Mouse (Mus musculus) hindbrain, embryonic 13.5 days (tissue): ENCODE results near the gene Kpna1. TPM values are rescaled to one million over a fixed set of nuclear protein-coding genes. Genes with fewer than 3 reads are reported as not detected.
"Not testable (repeated sequence)": the region's sequence is repeated elsewhere in the genome, so short reads cannot be mapped to it uniquely, and the experiment has no call there.

Experiments used
- ATAC-seq: fragments of 200-750 bp; cut with Nextera tagmentation; 2 replicates; pipeline ENCODE4 v1.8.0; 2017; ENCODE audit warnings: moderate TSS enrichment; ENCODE audit not compliant: low FRiP score
- H3K27ac ChIP-seq: fragments of 300-500 bp; sonication (generic); 2 replicates; pipeline ENCODE4 v1.5.1; 2015; ENCODE audit warnings: inconsistent platforms, mild to moderate bottlenecking, moderate library complexity
- H3K27me3 ChIP-seq: fragments of 300-500 bp; sonication (generic); 2 replicates; pipeline ENCODE4 v1.6.1; 2015; ENCODE audit warnings: mild to moderate bottlenecking, inconsistent platforms
- H3K36me3 ChIP-seq: fragments of 300-500 bp; sonication (generic); 2 replicates; pipeline ENCODE4 v1.6.1; 2015; ENCODE audit warnings: mild to moderate bottlenecking, inconsistent platforms
- H3K4me1 ChIP-seq: fragments of 300-500 bp; sonication (generic); replicated peaks from 2 replicates; pipeline ENCODE4 v1.6.1; 2015; ENCODE audit warnings: inconsistent platforms
- H3K4me2 ChIP-seq: fragments of 300-500 bp; sonication (generic); 2 replicates; pipeline ENCODE4 v1.6.1; 2015; ENCODE audit warnings: inconsistent platforms, mild to moderate bottlenecking, moderate library complexity
- H3K4me3 ChIP-seq: fragments of 300-500 bp; sonication (generic); 2 replicates; pipeline ENCODE4 v1.5.1; 2015; ENCODE audit warnings: mild to moderate bottlenecking, inconsistent platforms
- H3K9ac ChIP-seq: fragments of 300-500 bp; sonication (generic); 2 replicates; pipeline ENCODE4 v1.6.1; 2015; ENCODE audit warnings: mild to moderate bottlenecking, inconsistent platforms
- H3K9me3 ChIP-seq: fragments of 300-500 bp; sonication (generic); 2 replicates; pipeline ENCODE4 v1.6.1; 2016; ENCODE audit warnings: inconsistent platforms
- WGBS: fragments of 180-500 bp; shearing (Covaris S2); methylation state at CpG from one replicate; pipeline ENCODE4 v1.1.7; 2015; 5-methylcytosine and 5-hydroxymethylcytosine counted together
- polyA plus RNA-seq: library from polyadenylated mRNA; unstranded; fragments of >200 nt; fragmentation: Nextera tagmentation; extraction: Ambion mirVana; gene quantifications from 2 replicates; pipeline ENCODE4 v1.2.1, GENCODE M21; 2015

The Kpna1 gene
- polyA plus RNA-seq, 1 experiment from 2014 or later, result 79.2 TPM

DNA sequence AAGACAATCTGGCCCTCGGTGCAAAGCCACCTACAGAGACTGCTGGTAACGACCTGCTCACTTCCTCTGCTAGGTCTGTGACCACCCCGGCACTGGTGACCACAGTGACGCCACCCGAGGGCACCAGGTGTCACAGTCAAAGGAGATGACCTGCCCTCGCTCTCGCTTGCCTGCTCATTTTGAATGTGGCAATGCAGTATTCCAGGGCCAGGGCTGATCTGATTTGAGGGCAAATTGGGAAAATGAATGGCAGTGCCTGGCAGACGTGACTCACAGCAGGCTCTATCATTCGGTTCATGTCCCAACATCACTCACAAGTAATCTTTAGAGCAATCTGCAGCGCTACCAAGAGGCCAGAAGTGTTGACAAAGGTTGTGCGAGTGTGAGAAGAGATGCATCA is 77.9 kb downstream of the Kpna1 start:
- Histone ChIP-seq H3K9me3 (no peaks in the 10 kb centered on the region), H3K27me3 (no peaks in the 10 kb centered on the region), H3K4me3 (no peak overlapping the region), H3K9ac (no peak overlapping the region), H3K36me3 (peaks cover 8% of the 10 kb centered on the region; the same call in 1 of the 2 replicates), H3K27ac (no peak overlapping the region), H3K4me1 (no peaks in the 10 kb centered on the region), H3K4me2 (no peak overlapping the region)
- WGBS, result 91% methylated on average over 11 of the region's 11 CpGs
- ATAC-seq, result no peak

DNA sequence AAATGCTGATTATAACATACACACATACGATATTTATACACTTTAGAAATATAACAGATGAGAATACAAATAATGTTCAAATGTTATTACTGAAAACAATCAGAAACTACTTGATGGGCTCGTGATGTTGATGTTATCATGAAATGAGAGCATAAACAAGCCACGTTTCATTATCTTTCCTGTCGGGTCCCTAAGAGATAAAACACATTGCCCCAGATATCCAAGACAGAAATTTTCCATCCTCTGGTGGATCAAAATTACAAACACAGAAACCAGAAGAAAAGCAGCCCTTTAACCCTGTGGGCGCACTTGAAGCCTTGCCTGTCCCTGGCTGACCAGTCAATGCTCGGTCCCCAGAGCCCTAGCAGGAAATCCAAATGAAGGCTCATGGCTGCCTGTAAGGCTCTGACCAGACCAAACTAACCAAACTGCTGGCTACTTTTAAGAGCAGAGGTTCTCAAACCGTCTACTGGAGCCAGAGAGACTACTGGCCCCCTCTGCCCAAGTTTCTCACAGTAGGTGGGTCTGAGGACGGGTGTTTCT is 79.5 kb downstream of the Kpna1 start:
- ATAC-seq, result no peak
- no peaks in the 10 kb centered on the region for H3K36me3 ChIP-seq

DNA sequence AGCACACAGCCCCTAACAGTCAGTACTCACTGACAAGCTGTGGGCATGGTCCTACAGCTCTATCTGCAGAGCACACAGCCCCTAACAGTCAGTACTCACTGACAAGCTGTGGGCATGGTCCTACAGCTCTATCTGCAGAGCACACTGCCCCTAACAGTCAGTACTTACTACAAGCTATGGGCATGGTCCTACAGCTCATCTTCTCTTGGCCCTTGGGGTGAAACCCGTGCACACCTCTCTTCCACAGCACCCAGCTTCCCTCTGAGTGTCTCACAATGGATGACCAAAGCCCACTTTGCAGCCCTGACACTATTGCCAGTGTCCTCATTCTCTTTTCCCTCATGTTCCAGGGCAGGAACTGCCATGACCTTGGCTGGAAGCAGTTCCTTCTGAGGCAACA is 84.0 kb downstream of the Kpna1 start:
- H3K9ac ChIP-seq, H3K4me1 ChIP-seq, H3K27me3 ChIP-seq, H3K36me3 ChIP-seq, ATAC-seq, H3K9me3 ChIP-seq, H3K4me2 ChIP-seq, H3K4me3 ChIP-seq, H3K27ac ChIP-seq: not testable (repeated sequence)
- 81% methylated on average over 1 of the region's 1 CpGs for WGBS

More for the DNA sequence above, 79.5 kb downstream of the Kpna1 start:
- WGBS, result 82% methylated on average over 8 of the region's 8 CpGs
- no peak overlapping the region for H3K4me2 ChIP-seq
- H3K4me3 ChIP-seq, result no peak overlapping the region
- no peak overlapping the region for H3K9ac ChIP-seq
- H3K9me3 ChIP-seq, result no peaks in the 10 kb centered on the region
- no peaks in the 10 kb centered on the region for H3K27me3 ChIP-seq
- H3K4me1 ChIP-seq, result no peaks in the 10 kb centered on the region
- H3K27ac ChIP-seq, result no peak overlapping the region

DNA sequence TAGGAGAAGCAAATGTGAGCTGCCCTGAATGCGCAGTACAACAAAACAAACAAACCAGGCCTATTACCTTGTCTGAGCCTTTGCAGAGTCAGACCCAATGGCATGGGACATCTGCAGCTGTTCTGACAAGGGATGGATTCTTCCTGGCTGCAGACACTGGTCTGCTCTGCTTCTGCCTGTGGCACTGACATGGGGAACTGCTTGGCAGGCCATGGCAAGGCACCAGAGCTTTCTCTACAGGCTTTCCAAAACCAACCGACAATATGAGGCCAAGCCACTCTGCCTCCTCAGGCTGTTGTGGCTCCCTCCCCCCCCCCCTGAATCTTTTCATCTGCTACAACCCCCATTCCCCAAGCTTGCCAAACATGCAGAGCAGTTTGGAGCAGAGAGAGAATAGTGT is 84.8 kb downstream of the Kpna1 start:
- H3K4me2 ChIP-seq, result no peak overlapping the region
- H3K4me3 ChIP-seq, result no peak overlapping the region
- no peak overlapping the region for H3K27ac ChIP-seq
- no peak for ATAC-seq
- no peaks in the 10 kb centered on the region for H3K36me3 ChIP-seq
- H3K4me1 ChIP-seq, result peaks cover 11% of the 10 kb centered on the region
- no peaks in the 10 kb centered on the region for H3K9me3 ChIP-seq
- WGBS, result 91% methylated on average over 2 of the region's 2 CpGs
- no peak overlapping the region for H3K9ac ChIP-seq
- no peaks in the 10 kb centered on the region for H3K27me3 ChIP-seq

DNA sequence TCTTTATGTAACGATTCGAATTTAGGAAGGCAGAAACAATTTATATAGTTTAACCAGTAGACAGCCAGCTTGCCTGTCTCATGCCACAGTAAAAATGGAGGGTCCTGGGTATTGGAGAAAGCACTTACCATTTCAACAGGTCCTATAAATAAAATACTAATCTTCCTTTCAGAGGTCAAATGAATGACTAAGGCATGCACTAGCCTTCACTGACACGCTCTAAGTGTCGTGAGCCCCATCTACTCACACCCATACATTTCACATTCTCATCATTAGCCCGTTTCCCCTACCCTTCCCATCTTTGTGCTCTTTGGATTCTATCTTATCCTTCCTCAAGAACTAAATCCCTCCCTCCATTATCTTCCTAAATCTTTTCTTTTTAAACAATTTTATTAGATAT is 86.4 kb downstream of the Kpna1 start:
- no peaks in the 10 kb centered on the region for H3K36me3 ChIP-seq
- no peak overlapping the region for H3K4me3 ChIP-seq
- H3K9ac ChIP-seq, result no peak overlapping the region
- H3K27ac ChIP-seq, result no peak overlapping the region
- H3K4me1 ChIP-seq, result peaks cover 25% of the 10 kb centered on the region
- 87% methylated on average over 5 of the region's 5 CpGs for WGBS
- no peak for ATAC-seq
- H3K4me2 ChIP-seq, result no peak overlapping the region
- no peaks in the 10 kb centered on the region for H3K9me3 ChIP-seq
- no peaks in the 10 kb centered on the region for H3K27me3 ChIP-seq

DNA sequence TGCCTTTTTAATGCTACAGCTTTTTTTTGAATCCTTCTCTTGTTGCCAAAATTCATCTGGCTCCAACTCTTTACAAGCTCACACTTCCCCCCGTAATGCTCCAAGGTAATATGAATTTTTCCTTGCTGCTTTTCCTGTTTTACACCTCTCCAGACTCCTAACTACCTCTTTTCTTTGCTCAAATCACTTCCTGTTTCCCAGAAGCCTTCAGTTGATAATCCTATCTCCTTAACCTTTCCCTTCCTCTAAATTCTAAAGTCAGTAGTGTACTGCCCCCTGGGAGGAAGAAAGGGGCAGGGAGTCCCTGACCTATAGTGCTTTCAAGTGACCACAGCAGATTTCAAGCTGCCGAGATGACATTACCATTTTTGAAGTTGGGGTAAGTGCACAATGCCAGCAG is 89.1 kb downstream of the Kpna1 start:
- no peaks in the 10 kb centered on the region for H3K27me3 ChIP-seq

DNA sequence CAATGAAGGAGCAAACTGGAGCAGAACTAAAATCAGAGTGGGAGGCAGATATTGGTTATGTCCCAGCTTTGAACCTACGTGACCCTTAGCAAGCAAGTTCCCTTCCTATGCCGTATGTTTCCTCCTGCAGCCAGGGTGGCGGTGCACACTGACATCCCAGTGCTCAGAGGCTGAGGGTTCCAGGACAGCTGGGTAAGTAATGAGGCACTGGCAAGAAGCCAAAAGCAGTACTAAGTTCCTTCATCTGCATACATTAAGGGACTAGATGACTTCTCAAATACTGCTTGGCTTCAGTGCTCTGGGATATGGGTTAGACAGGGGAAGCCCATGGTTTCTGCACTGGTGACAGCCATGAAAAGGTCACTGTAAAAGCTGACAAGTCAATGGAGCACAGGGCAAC is 89.8 kb downstream of the Kpna1 start:
- Histone ChIP-seq H3K9me3 (no peaks in the 10 kb centered on the region), H3K27ac (no peak overlapping the region), H3K36me3 (no peaks in the 10 kb centered on the region), H3K4me1 (peaks cover 40% of the 10 kb centered on the region), H3K4me3 (no peak overlapping the region), H3K4me2 (no peak overlapping the region), H3K27me3 (no peaks in the 10 kb centered on the region), H3K9ac (0 out of 2 replicates have a peak overlapping the region, but pooled peaks have one; percentile 5)
- 64% methylated on average over 3 of the region's 3 CpGs for WGBS
- no peak for ATAC-seq

More for the DNA sequence above, 89.1 kb downstream of the Kpna1 start:
- no peaks in the 10 kb centered on the region for H3K9me3 ChIP-seq
- no peak overlapping the region for H3K4me3 ChIP-seq
- H3K4me2 ChIP-seq, result no peak overlapping the region
- ATAC-seq, result no peak
- peaks cover 38% of the 10 kb centered on the region for H3K4me1 ChIP-seq
- no peak overlapping the region for H3K9ac ChIP-seq
- 66% methylated on average over 2 of the region's 2 CpGs for WGBS
- H3K36me3 ChIP-seq, result no peaks in the 10 kb centered on the region
- H3K27ac ChIP-seq, result no peak overlapping the region

DNA sequence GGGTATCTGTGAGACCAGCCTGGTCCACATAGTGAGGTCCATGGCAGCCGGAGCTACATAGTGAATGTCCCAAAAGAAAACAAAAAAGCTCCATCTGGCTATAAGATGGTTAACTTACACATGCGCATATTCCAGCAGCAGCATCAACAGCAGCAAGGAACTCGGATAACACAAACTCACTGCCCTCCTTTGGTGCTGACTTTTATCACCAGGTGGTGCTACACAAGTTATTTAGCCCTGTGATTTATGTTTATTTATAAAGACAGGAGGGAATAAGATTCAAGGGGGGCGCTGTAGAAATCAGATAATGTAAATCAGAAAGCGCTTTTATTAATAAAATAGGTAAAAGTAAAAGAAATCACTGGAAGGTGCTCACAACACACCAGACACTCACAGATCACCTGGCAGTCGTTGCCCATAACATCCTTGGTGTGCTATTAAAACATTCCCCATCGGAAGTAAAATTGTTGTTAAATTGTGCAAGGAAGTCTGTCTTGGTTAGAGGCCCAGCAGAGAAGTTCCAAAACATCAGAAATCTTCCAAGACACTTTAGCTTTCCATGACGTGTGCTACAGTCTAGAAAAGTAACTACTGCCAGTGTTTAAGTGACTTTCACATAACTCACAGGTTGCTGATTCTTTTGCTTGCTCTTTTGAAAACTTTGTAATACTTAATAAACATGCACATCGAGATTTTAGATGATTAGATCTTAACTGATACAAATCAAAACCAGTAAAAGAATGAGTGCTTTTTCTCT is 91.4 kb downstream of the Kpna1 start:
- WGBS, result 40% methylated on average over 9 of the region's 9 CpGs
- Histone ChIP-seq H3K4me1 (peaks cover 36% of the 10 kb centered on the region), H3K9ac (0 out of 2 replicates have a peak overlapping the region, but pooled peaks have one; percentile 0), H3K27me3 (no peaks in the 10 kb centered on the region), H3K27ac (no peak overlapping the region), H3K9me3 (no peaks in the 10 kb centered on the region), H3K4me3 (peak overlapping the region; percentile 75), H3K36me3 (no peaks in the 10 kb centered on the region), H3K4me2 (peak overlapping the region; percentile 82)
- ATAC-seq, result no peak

DNA sequence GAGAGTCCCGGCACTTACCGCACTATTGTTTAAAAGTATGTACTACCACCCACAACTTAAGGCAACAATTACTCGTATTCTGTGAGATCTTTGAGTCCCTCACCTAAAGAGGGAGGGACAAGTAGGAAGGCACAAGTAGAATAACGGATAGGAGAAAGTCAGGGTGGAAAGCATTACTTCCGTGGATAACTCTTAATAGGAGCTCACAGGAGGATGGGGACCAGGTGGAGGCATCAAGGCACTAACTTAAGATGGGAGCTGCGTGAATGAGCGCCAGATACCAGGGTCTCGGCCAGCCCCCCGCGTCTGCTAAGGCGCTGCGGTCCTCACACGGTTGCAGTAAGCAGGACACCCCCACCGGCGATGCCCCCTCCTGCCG is 92.5 kb downstream of the Kpna1 start:
- peak overlapping the region; percentile 97 for H3K27ac ChIP-seq

DNA sequence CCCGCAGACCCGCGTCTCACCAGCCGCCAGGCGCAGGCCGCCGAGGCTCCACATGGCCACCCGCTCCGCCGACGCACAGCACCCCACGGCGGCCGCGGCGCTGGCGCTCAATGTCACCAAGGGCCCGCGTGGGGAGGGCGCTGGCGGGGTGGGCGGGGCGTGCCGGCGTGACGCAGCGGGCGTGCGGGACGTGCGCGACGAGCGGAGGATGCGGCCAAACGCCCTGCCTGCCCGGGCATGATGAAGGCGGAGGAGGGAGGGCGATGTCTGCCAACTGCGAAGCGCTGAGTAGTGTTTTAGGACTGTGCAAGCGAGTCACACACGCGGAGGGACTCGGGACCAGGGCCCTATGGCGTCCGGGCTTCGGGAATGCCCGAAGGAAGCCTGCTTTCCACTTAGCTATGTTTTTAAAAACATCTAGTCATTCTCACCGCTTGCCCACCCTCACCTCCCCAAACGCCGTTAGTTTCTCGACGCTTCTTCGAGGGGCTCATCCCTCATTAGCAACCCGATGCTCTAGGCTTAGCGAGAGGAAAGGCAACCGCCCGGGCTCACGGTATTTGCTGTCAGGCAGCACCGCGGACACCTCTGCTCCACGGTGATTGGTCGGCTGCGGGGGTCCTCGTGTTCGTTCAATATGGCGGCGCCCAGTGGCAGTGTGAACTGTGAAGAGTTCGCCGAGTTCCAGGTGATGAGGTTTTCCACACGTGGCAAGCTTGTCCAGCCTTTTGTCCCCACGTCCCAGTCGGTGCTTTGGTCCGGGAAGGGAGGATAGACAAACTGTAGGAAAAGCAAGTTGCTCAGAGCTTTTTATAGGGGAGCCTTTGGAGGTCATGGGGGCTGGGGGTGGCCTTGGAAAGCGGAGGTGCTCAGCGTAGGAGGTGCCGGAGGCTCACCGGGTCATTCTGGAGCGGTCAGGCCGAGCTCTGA is 93.2 kb downstream of the Kpna1 start, which contains the start of the genes Fam162a and Ccdc58:
Gene Fam162a (minus strand): TSS at position 145 of the 930 bp plus-strand sequence.
Gene Ccdc58 (plus strand): TSS at position 236 of the 930 bp plus-strand sequence.
- H3K4me2 ChIP-seq, result peak within 1 kb of the TSS; percentile 82
- peak within 1 kb of the TSS; percentile 85 for H3K9ac ChIP-seq
- H3K36me3 ChIP-seq, result no peaks in the 10 kb centered on the region
- ATAC-seq, result peak; percentile 97
- peaks cover 36% of the 10 kb centered on the region for H3K4me1 ChIP-seq
- H3K9me3 ChIP-seq, result no peaks in the 10 kb centered on the region
- peak within 1 kb of the TSS; percentile 97 for H3K27ac ChIP-seq
- under 1% methylated on average over 81 of the region's 81 CpGs for WGBS
- H3K4me3 ChIP-seq, result peak within 1 kb of the TSS; percentile 75
- no peaks in the 10 kb centered on the region for H3K27me3 ChIP-seq

More for the DNA sequence above, 92.5 kb downstream of the Kpna1 start:
- Histone ChIP-seq H3K4me2 (peak overlapping the region; percentile 82), H3K9me3 (no peaks in the 10 kb centered on the region), H3K36me3 (no peaks in the 10 kb centered on the region), H3K9ac (peak overlapping the region; percentile 85), H3K4me1 (peaks cover 36% of the 10 kb centered on the region), H3K27me3 (no peaks in the 10 kb centered on the region), H3K4me3 (peak overlapping the region; percentile 75)
- ATAC-seq, result no peak
- WGBS, result 0% methylated on average over 16 of the region's 16 CpGs

DNA sequence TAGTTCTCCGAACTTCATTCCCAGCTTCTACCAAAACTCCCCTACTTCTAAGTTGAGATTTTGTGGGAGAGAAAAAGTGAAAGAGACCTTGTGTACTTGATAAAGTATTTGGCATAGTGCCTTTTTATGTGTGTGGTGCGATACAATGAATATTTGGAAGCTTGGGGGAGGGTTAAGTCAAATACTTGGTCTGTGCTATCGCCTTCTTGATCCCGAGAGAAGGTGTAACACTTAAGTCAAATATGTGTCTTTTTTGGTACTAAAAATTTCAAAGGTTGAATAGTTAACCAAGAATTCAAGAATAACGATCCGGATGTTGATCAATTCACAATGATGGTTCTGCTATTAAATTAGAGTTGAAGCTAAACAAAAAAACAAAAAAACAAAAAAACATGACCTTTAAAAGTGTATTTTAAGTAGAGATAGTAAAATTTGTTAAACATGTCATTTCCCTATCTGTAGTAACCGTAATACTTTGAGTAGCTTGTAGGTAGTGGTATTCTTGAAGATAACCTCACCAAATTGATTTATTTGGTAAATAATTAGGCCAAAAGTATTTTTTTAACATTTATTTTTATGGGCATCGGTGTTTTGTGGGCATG is 94.0 kb downstream of the Kpna1 start:
- H3K9ac ChIP-seq, result peak overlapping the region; percentile 85
- H3K4me2 ChIP-seq, result peak overlapping the region; percentile 82
- H3K4me3 ChIP-seq, result peak overlapping the region; percentile 75
- no peaks in the 10 kb centered on the region for H3K36me3 ChIP-seq
- H3K9me3 ChIP-seq, result no peaks in the 10 kb centered on the region
- H3K27ac ChIP-seq, result peak overlapping the region; percentile 97
- no peak for ATAC-seq
- peaks cover 36% of the 10 kb centered on the region for H3K4me1 ChIP-seq
- WGBS, result 31% methylated on average over 8 of the region's 8 CpGs
- no peaks in the 10 kb centered on the region for H3K27me3 ChIP-seq

DNA sequence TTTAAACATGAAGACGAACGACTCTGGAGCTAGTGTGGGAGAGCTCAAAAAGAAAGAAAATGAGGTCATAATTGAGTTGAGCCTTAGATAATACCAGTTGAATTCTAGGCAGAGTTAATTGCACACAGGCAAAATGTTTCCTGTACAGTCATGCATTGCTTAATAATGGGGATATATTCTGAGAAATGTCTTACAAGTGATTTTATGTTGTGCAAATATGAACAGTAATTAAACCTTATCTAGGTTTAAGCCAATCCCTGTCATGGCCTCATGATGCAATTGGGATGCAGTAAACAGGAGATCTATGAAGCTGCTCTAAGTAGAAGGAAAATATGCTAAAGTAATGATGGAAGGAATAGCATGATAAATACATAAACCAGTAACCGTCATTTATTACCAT is 96.2 kb downstream of the Kpna1 start:
- H3K4me1 ChIP-seq, result peaks cover 16% of the 10 kb centered on the region
- H3K4me3 ChIP-seq, result no peak overlapping the region
- H3K27ac ChIP-seq, result no peak overlapping the region
- WGBS, result 96% methylated on average over 3 of the region's 3 CpGs
- H3K27me3 ChIP-seq, result no peaks in the 10 kb centered on the region
- ATAC-seq, result no peak
- H3K36me3 ChIP-seq, result no peaks in the 10 kb centered on the region
- H3K9me3 ChIP-seq, result no peaks in the 10 kb centered on the region
- H3K9ac ChIP-seq, result no peak overlapping the region
- H3K4me2 ChIP-seq, result no peak overlapping the region
